Mouse (Mus musculus): ENCODE measurements around the gene Ankef1. TPM values are rescaled to one million over a fixed set of nuclear protein-coding genes. Genes with fewer than 3 reads are reported as not detected.
A peak's percentile ranks its signal among the peaks of the same experiment; 100 is the strongest.

The Ankef1 gene
- 0.11 and 0.36 TPM in 2 replicates for polyA plus RNA-seq (2014; fragmentation: Nextera tagmentation; extraction: Ambion mirVana)

DNA sequence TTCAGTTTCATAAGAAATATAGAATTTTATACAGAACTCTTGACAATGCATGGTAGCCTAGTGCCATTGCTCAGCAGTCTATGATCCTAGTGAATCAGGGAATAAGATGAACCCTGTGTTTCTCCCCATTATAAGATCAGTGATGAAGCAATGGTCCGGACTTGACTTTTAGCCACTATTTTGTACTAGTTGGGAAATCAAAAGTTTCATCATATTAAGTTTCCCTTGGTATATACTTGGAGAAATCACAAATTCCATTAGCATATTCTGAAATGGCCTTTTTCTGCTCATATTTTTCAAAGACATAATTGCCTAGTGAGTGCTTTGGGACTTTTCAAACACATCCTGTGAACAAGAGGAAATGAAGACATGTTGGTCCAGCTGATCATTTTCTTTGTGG is at the start of gene Ankef1:
Ankef1 (plus strand) TSS at position 260 of the 400 bp plus-strand sequence.
- no peaks in the 10 kb centered on the region for H3K9me3 ChIP-seq (ENCODE audit: control insufficient read depth, low read length)

DNA sequence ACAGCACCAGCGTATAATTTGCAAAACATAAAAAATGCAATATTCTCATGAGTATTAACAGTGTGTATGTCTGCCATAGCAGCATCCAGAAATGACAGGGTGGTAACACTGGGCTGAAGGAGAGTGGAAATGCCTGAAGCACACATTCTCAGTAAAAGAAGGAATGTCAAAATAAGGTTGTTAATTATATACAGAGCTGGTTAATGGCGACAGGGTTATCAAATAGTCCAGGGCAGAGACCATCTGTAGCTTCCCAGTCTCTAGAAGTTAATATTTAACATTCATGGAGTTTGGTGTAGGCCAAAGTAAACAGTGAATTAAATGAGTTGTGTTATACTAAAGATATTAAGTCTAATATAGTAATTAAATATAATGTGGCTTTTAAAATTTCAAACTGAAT is 45.2 kb upstream of the Ankef1 start:
- no peak overlapping the region for H3K4me2 ChIP-seq
- H3K9ac ChIP-seq (ENCODE audit: low read depth, low read length), result no peak overlapping the region
- no peak overlapping the region for H3K27ac ChIP-seq (ENCODE audit: low read depth, low read length)
- H3K27me3 ChIP-seq (replicated peaks; ENCODE audit: control insufficient read depth, insufficient read depth, low read length), result no peaks in the 10 kb centered on the region
- WGBS, result 58% methylated on average over 2 of the region's 2 CpGs
- H3K9me3 ChIP-seq (ENCODE audit: control insufficient read depth, low read length), result no peaks in the 10 kb centered on the region
- no peaks in the 10 kb centered on the region for H3K4me1 ChIP-seq (replicated peaks; ENCODE audit: control insufficient read depth, insufficient read depth, low read length)
- no peak for DNase-seq (ENCODE audit: low spot score)
- H3K36me3 ChIP-seq (ENCODE audit: control insufficient read depth, insufficient read depth, low read length), result no peaks in the 10 kb centered on the region
- peak; percentile 49 for ATAC-seq (replicated peaks; ENCODE audit: low FRiP score)
- H3K4me3 ChIP-seq (ENCODE audit: low read depth, low read length), result no peak overlapping the region

More for the DNA sequence above, at the start of gene Ankef1:
- H3K27ac ChIP-seq (ENCODE audit: low read depth, low read length), result no peak within 1 kb of the TSS
- no peaks in the 10 kb centered on the region for H3K4me1 ChIP-seq (replicated peaks; ENCODE audit: control insufficient read depth, insufficient read depth, low read length)
- no peaks in the 10 kb centered on the region for H3K36me3 ChIP-seq (ENCODE audit: control insufficient read depth, insufficient read depth, low read length)
- H3K4me2 ChIP-seq, result no peak within 1 kb of the TSS
- no peak within 1 kb of the TSS for H3K4me3 ChIP-seq (ENCODE audit: low read depth, low read length)
- ATAC-seq (replicated peaks; ENCODE audit: low FRiP score), result no peak
- no peak within 1 kb of the TSS for H3K9ac ChIP-seq (ENCODE audit: low read depth, low read length)
- no peaks in the 10 kb centered on the region for H3K27me3 ChIP-seq (replicated peaks; ENCODE audit: control insufficient read depth, insufficient read depth, low read length)
- DNase-seq (ENCODE audit: low spot score), result no peak
- WGBS, result 82% methylated on average over 1 of the region's 1 CpGs

DNA sequence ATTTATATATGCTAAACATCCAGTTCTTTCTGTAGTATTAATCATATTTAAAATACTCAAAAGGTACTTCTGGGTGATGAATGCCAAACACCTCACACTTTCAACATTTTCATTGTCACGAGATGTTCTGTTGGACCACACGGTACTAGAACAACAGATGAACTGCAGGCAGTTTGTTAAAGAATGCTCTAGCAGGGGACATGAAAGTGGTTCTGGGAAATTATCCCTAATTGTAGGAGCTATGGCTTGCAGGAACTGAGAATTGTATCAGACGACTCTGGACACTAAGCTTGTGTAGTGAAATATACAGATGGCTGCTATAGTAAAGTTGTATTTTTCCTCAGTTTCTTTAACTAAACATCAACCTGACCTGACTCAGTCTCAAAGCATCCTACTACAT is 44.8 kb upstream of the Ankef1 start:
- no peaks in the 10 kb centered on the region for H3K4me1 ChIP-seq (replicated peaks; ENCODE audit: control insufficient read depth, insufficient read depth, low read length)
- ATAC-seq (replicated peaks; ENCODE audit: low FRiP score) (no peak), DNase-seq (ENCODE audit: low spot score) (no peak)
- H3K27ac ChIP-seq (ENCODE audit: low read depth, low read length), result no peak overlapping the region
- no peak overlapping the region for H3K4me2 ChIP-seq
- H3K36me3 ChIP-seq (ENCODE audit: control insufficient read depth, insufficient read depth, low read length), result no peaks in the 10 kb centered on the region
- H3K27me3 ChIP-seq (replicated peaks; ENCODE audit: control insufficient read depth, insufficient read depth, low read length), result no peaks in the 10 kb centered on the region
- no peaks in the 10 kb centered on the region for H3K9me3 ChIP-seq (ENCODE audit: control insufficient read depth, low read length)
- WGBS, result 74% methylated on average over 3 of the region's 3 CpGs
- no peak overlapping the region for H3K4me3 ChIP-seq (ENCODE audit: low read depth, low read length)
- no peak overlapping the region for H3K9ac ChIP-seq (ENCODE audit: low read depth, low read length)

DNA sequence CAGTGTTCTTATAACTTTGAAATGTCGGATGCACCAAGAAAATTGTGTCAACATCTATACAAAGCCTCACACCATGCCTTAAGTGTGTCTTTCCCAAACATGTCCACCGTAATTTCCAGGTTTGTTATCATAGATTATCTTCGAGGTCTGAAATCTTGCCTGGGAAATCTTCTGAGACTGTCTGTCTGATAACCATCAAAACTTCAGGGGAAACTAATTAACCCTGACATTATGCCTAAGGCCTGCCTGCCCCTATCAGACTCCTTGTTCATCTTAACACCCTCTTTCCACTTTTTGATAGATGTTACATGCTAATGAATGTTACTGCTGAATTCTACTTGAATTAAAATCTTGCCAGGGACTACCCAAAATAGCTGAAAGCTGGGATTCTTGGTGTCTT is 24.1 kb upstream of the Ankef1 start:
- ATAC-seq (replicated peaks; ENCODE audit: low FRiP score), result no peak
- WGBS, result 71% methylated on average over 3 of the region's 3 CpGs
- no peaks in the 10 kb centered on the region for H3K4me1 ChIP-seq (replicated peaks; ENCODE audit: control insufficient read depth, insufficient read depth, low read length)
- H3K27ac ChIP-seq (ENCODE audit: low read depth, low read length), result no peak overlapping the region
- no peaks in the 10 kb centered on the region for H3K27me3 ChIP-seq (replicated peaks; ENCODE audit: control insufficient read depth, insufficient read depth, low read length)
- H3K4me3 ChIP-seq (ENCODE audit: low read depth, low read length), result no peak overlapping the region
- no peak overlapping the region for H3K9ac ChIP-seq (ENCODE audit: low read depth, low read length)
- H3K36me3 ChIP-seq (ENCODE audit: control insufficient read depth, insufficient read depth, low read length), result no peaks in the 10 kb centered on the region
- no peak overlapping the region for H3K4me2 ChIP-seq
- DNase-seq (ENCODE audit: low spot score), result no peak
- no peaks in the 10 kb centered on the region for H3K9me3 ChIP-seq (ENCODE audit: control insufficient read depth, low read length)

DNA sequence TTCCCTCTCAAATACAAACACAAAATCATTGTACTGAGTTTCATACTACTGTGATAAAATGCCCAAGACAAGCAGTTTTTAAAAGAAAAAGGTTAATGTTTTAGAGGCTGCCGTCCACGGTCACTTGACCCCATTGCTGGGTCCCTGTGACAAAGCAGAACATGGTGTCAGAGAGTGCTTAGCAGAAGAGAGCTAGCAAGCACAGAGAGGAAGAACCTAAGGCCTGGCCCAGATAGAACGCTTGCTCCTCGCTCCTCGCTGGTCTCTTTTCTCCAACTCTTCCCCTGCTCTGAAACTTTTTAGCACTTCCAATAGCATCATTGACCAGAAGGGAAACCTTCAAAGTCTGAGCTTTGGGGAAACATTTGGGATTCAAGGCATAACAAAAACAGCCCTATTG is 19.4 kb upstream of the Ankef1 start:
- Histone ChIP-seq H3K9me3 (ENCODE audit: control insufficient read depth, low read length) (no peaks in the 10 kb centered on the region), H3K4me1 (replicated peaks; ENCODE audit: control insufficient read depth, insufficient read depth, low read length) (no peaks in the 10 kb centered on the region), H3K4me3 (ENCODE audit: low read depth, low read length) (no peak overlapping the region), H3K27me3 (replicated peaks; ENCODE audit: control insufficient read depth, insufficient read depth, low read length) (no peaks in the 10 kb centered on the region), H3K4me2 (no peak overlapping the region), H3K27ac (ENCODE audit: low read depth, low read length) (no peak overlapping the region), H3K9ac (ENCODE audit: low read depth, low read length) (no peak overlapping the region), H3K36me3 (ENCODE audit: control insufficient read depth, insufficient read depth, low read length) (no peaks in the 10 kb centered on the region)
- no peak for DNase-seq (ENCODE audit: low spot score)
- no peak for ATAC-seq (replicated peaks; ENCODE audit: low FRiP score)
- WGBS, result 78% methylated on average over 5 of the region's 5 CpGs

DNA sequence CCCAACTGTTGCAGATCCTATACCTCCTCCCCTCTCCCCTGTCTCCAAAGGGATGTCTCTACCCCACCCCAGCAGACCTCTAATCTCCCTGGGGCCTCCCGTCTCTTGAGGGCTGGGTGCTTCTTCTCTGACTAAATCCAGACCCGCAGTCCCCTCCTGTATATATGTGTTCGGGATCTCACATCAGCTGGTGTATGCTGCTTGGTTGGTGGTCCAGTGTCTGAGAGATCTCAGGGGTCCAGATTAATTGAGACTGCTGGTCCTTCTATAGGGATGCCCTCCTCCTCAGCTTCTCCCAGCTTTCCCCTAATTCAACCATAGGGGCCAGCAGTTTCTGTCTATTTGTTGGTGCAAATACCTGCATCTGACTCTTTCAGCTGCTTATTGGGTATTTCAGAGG is 18.7 kb upstream of the Ankef1 start:
- DNase-seq (ENCODE audit: low spot score) (no peak), ATAC-seq (replicated peaks; ENCODE audit: low FRiP score) (no peak)
- no peak overlapping the region for H3K4me2 ChIP-seq
- H3K4me1 ChIP-seq (replicated peaks; ENCODE audit: control insufficient read depth, insufficient read depth, low read length), result no peaks in the 10 kb centered on the region
- H3K9ac ChIP-seq (ENCODE audit: low read depth, low read length), result no peak overlapping the region
- no peak overlapping the region for H3K27ac ChIP-seq (ENCODE audit: low read depth, low read length)
- H3K9me3 ChIP-seq (ENCODE audit: control insufficient read depth, low read length), result no peaks in the 10 kb centered on the region
- no peak overlapping the region for H3K4me3 ChIP-seq (ENCODE audit: low read depth, low read length)
- H3K36me3 ChIP-seq (ENCODE audit: control insufficient read depth, insufficient read depth, low read length), result no peaks in the 10 kb centered on the region
- no peaks in the 10 kb centered on the region for H3K27me3 ChIP-seq (replicated peaks; ENCODE audit: control insufficient read depth, insufficient read depth, low read length)
- 67% methylated on average over 3 of the region's 3 CpGs for WGBS

DNA sequence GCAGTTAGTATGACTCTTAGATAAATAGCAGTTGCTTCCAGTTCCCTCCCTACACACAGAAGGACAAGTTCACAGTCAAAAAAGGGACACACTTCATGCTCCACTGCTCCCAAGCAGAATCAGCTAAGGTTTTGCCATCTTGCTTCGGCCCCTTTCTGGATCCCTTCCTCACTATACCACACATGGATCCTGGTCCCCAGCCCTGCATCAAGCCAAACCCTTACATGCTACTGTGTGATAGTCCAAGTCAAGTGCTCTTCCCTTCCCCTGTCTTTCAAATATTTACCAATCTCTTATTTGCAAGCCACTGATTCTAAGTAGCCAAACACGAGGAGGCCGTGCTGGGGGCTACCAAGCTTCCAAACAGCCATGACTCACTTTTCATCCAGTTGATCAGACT is 16.8 kb upstream of the Ankef1 start:
- no peaks in the 10 kb centered on the region for H3K4me1 ChIP-seq (replicated peaks; ENCODE audit: control insufficient read depth, insufficient read depth, low read length)
- DNase-seq (ENCODE audit: low spot score) (no peak), ATAC-seq (replicated peaks; ENCODE audit: low FRiP score) (no peak)
- H3K4me2 ChIP-seq, result no peak overlapping the region
- no peaks in the 10 kb centered on the region for H3K27me3 ChIP-seq (replicated peaks; ENCODE audit: control insufficient read depth, insufficient read depth, low read length)
- no peak overlapping the region for H3K9ac ChIP-seq (ENCODE audit: low read depth, low read length)
- 69% methylated on average over 3 of the region's 3 CpGs for WGBS
- no peak overlapping the region for H3K4me3 ChIP-seq (ENCODE audit: low read depth, low read length)
- no peaks in the 10 kb centered on the region for H3K36me3 ChIP-seq (ENCODE audit: control insufficient read depth, insufficient read depth, low read length)
- H3K9me3 ChIP-seq (ENCODE audit: control insufficient read depth, low read length), result no peaks in the 10 kb centered on the region
- no peak overlapping the region for H3K27ac ChIP-seq (ENCODE audit: low read depth, low read length)

DNA sequence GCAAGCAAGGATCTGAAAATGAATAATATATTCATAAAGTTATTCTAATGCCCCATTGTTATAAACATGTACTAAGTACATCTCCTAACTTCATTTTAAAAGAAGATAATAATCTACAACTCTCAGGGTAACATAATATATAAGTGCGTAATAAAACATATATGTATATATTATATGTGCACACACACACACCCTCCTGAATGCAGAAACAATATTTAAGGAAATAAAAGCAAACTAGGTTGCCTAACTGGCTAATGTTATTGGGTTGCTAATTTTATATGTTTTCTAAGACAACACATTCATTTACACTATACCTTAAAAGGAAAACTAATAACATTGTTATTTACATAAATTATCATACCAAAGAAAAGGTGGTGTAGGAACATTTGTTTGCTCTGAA is 16.3 kb upstream of the Ankef1 start:
- no peaks in the 10 kb centered on the region for H3K4me1 ChIP-seq (replicated peaks; ENCODE audit: control insufficient read depth, insufficient read depth, low read length)
- no peaks in the 10 kb centered on the region for H3K36me3 ChIP-seq (ENCODE audit: control insufficient read depth, insufficient read depth, low read length)
- 93% methylated on average over 1 of the region's 1 CpGs for WGBS
- H3K27me3 ChIP-seq (replicated peaks; ENCODE audit: control insufficient read depth, insufficient read depth, low read length), result no peaks in the 10 kb centered on the region
- H3K9ac ChIP-seq (ENCODE audit: low read depth, low read length), result no peak overlapping the region
- H3K4me2 ChIP-seq, result no peak overlapping the region
- 0 out of 2 replicates have a peak, but pooled peaks have one; percentile 6 for ATAC-seq (replicated peaks; ENCODE audit: low FRiP score)
- no peak overlapping the region for H3K4me3 ChIP-seq (ENCODE audit: low read depth, low read length)
- DNase-seq (ENCODE audit: low spot score), result no peak
- no peaks in the 10 kb centered on the region for H3K9me3 ChIP-seq (ENCODE audit: control insufficient read depth, low read length)
- no peak overlapping the region for H3K27ac ChIP-seq (ENCODE audit: low read depth, low read length)

DNA sequence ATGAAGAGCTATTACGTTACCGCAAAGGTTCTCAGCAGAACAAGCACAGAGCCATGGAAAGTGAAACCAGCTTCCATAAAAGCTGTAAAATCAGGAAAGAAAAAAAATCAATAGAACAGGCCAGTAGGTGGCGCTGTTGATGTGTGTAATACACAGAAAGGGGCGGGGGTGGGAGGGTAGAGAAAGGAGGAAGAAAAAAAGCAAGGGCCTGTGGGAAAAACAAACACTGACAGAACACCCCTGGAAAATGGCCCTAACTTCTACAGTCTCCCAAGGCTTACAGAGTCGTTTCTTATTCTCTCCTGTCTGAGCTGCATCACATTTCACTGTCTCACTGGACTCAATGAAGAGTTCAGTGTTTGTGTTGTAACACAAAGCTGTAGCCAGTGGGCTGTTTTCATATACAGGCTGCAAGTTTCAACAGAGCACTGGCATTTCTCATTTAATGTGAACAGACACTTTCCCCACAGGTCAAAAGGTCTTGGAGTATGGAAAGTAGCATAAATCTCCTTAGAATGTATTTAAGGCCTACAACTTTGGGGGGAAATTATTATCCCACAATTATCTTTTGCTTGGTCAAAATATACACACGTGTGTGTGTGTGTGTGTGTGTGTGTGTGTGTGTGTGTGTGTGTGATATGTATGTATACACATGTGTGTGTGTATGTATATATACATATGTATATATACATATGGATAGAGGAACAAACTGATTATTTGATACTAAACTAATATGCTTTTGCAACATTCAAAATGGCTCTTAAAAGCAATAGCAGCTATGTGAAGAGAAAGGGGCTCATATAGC is 15.7 kb upstream of the Ankef1 start:
- H3K4me2 ChIP-seq, result no peak overlapping the region
- H3K4me3 ChIP-seq (ENCODE audit: low read depth, low read length), result no peak overlapping the region
- no peaks in the 10 kb centered on the region for H3K9me3 ChIP-seq (ENCODE audit: control insufficient read depth, low read length)
- no peaks in the 10 kb centered on the region for H3K27me3 ChIP-seq (replicated peaks; ENCODE audit: control insufficient read depth, insufficient read depth, low read length)
- DNase-seq (ENCODE audit: low spot score), result peak; percentile 43
- 18% methylated on average over 6 of the region's 6 CpGs for WGBS
- no peaks in the 10 kb centered on the region for H3K36me3 ChIP-seq (ENCODE audit: control insufficient read depth, insufficient read depth, low read length)
- no peak overlapping the region for H3K9ac ChIP-seq (ENCODE audit: low read depth, low read length)
- ATAC-seq (replicated peaks; ENCODE audit: low FRiP score), result peak; percentile 68
- H3K4me1 ChIP-seq (replicated peaks; ENCODE audit: control insufficient read depth, insufficient read depth, low read length), result no peaks in the 10 kb centered on the region
- H3K27ac ChIP-seq (ENCODE audit: low read depth, low read length), result no peak overlapping the region
